In genomic region chr9:40802533-40802875, GRCm38 (mm10) we compare ENCODE assay signal across 7 mouse cellular contexts. TPM values are rescaled to one million over a fixed set of nuclear protein-coding genes. Genes with fewer than 3 reads are reported as not detected.
DNase-seq lines count a peak whose midpoint lies in the region; ATAC-seq and TF ChIP-seq lines count a peak whose summit lies in the region.
"Not testable (repeated sequence)": the region's sequence is repeated elsewhere in the genome, so short reads cannot be mapped to it uniquely, and the experiment has no call there.

No protein-coding gene starts in this region.

- TF ChIP-seq CTCF in bone marrow macrophage, adult 2 months (IDR thresholded peaks at IDR 0.05; ENCODE audit: low read depth, low read length): not testable (repeated sequence)

- H3K4me1 ChIP-seq in bone marrow macrophage, adult 2 months (ENCODE audit: control insufficient read depth, insufficient read depth, low read length): peaks cover 19% of the 10 kb centered on the region
- not testable (repeated sequence) for H3K4me1 ChIP-seq in forebrain, embryonic 11.5 days (replicated peaks; ENCODE audit: control insufficient read depth, insufficient read depth, low read length)
- peaks cover 56% of the 10 kb centered on the region for H3K4me1 ChIP-seq in heart, embryonic 15.5 days (replicated peaks)
- H3K4me1 ChIP-seq in intestine, embryonic 16.5 days (ENCODE audit: control insufficient read depth, insufficient read depth, low read length): peaks cover 41% of the 10 kb centered on the region
- H3K4me1 ChIP-seq in limb, embryonic 15.5 days: peaks cover 50% of the 10 kb centered on the region
- H3K4me1 ChIP-seq in neural tube, embryonic 14.5 days (ENCODE audit: control insufficient read depth, insufficient read depth, low read length): peaks cover 26% of the 10 kb centered on the region

- 4% methylated on average over 8 of the region's 8 CpGs for whole genome bisulfite sequencing in forebrain, embryonic 11.5 days
- 2% methylated on average over 8 of the region's 8 CpGs for WGBS in heart, embryonic 15.5 days
- 4% methylated on average over 8 of the region's 8 CpGs for WGBS in intestine, embryonic 16.5 days
- WGBS in limb, embryonic 15.5 days: 4% methylated on average over 8 of the region's 8 CpGs
- 6% methylated on average over 7 of the region's 8 CpGs for WGBS in macrophage (ENCODE audit: missing documents)
- 2% methylated on average over 8 of the region's 8 CpGs for WGBS in neural tube, embryonic 14.5 days

- H3K36me3 ChIP-seq in forebrain, embryonic 11.5 days (ENCODE audit: control insufficient read depth, insufficient read depth, low read length): peaks cover 10% of the 10 kb centered on the region
- peaks cover 32% of the 10 kb centered on the region for H3K36me3 ChIP-seq in heart, embryonic 15.5 days
- not testable (repeated sequence) for H3K36me3 ChIP-seq in intestine, embryonic 16.5 days (ENCODE audit: control insufficient read depth, insufficient read depth, low read length)
- H3K36me3 ChIP-seq in limb, embryonic 15.5 days: peaks cover 34% of the 10 kb centered on the region
- H3K36me3 ChIP-seq in macrophage (ENCODE audit: inconsistent target): peaks cover 16% of the 10 kb centered on the region; the same call in 1 of the 2 replicates
- H3K36me3 ChIP-seq in neural tube, embryonic 14.5 days (ENCODE audit: control insufficient read depth, insufficient read depth, low read length): peaks cover 29% of the 10 kb centered on the region

- peak overlapping the region; percentile 100 for H3K9ac ChIP-seq in forebrain, embryonic 11.5 days (ENCODE audit: low read length)
- peak overlapping the region; percentile 92 for H3K9ac ChIP-seq in heart, embryonic 15.5 days
- H3K9ac ChIP-seq in intestine, embryonic 16.5 days (ENCODE audit: low read depth, low read length): peak overlapping the region; percentile 98
- not testable (repeated sequence) for H3K9ac ChIP-seq in limb, embryonic 15.5 days
- H3K9ac ChIP-seq in neural tube, embryonic 14.5 days (replicated peaks; ENCODE audit: low read depth, low read length): peak overlapping the region; percentile 99; the same call in 1 of the 2 replicates

- peak overlapping the region; percentile 85 for H3K4me2 ChIP-seq in forebrain, embryonic 11.5 days (ENCODE audit: low read depth, low read length, severe bottlenecking)
- H3K4me2 ChIP-seq in heart, embryonic 15.5 days: peak overlapping the region; percentile 64
- H3K4me2 ChIP-seq in intestine, embryonic 16.5 days (ENCODE audit: low read depth, low read length): peak overlapping the region; percentile 58
- H3K4me2 ChIP-seq in limb, embryonic 15.5 days: peak overlapping the region; percentile 55
- peak overlapping the region; percentile 84 for H3K4me2 ChIP-seq in neural tube, embryonic 14.5 days (ENCODE audit: low read depth, low read length)

- not testable (repeated sequence) for H3K27ac ChIP-seq in bone marrow macrophage, adult 2 months (ENCODE audit: insufficient read depth, low read depth, low read length); forebrain, embryonic 11.5 days (ENCODE audit: low read depth, low read length); heart, embryonic 15.5 days; intestine, embryonic 16.5 days (ENCODE audit: low read length); limb, embryonic 15.5 days; macrophage; neural tube, embryonic 14.5 days (ENCODE audit: low read depth, low read length)

- TF ChIP-seq POLR2A in bone marrow macrophage, adult 2 months (IDR thresholded peaks at IDR 0.05; ENCODE audit: borderline replicate concordance, low read depth, low read length): not testable (repeated sequence)

- DNase-seq in forebrain, embryonic 11.5 days (ENCODE audit: low spot score): not testable (repeated sequence)

- not testable (repeated sequence) for ATAC-seq in forebrain, embryonic 11.5 days (replicated peaks; ENCODE audit: low FRiP score); heart, embryonic 15.5 days (replicated peaks; ENCODE audit: insufficient number of reproducible peaks, insufficient read depth, low FRiP score, low read depth); intestine, embryonic 16.5 days; limb, embryonic 15.5 days (ENCODE audit: insufficient number of reproducible peaks, low FRiP score, low TSS enrichment, low read depth); neural tube, embryonic 14.5 days (ENCODE audit: low read depth)

- not testable (repeated sequence) for H3K9me3 ChIP-seq in forebrain, embryonic 11.5 days (ENCODE audit: control insufficient read depth, low read length); heart, embryonic 15.5 days (replicated peaks); intestine, embryonic 16.5 days (ENCODE audit: control insufficient read depth, low read length); limb, embryonic 15.5 days; neural tube, embryonic 14.5 days (ENCODE audit: control insufficient read depth, low read length)

- H3K79me2 ChIP-seq in macrophage (ENCODE audit: inconsistent target): peaks cover 29% of the 10 kb centered on the region

- peak overlapping the region; percentile 70 for H3K4me3 ChIP-seq in bone marrow macrophage, adult 2 months (ENCODE audit: insufficient read depth, low read length)
- peak overlapping the region; percentile 100 for H3K4me3 ChIP-seq in forebrain, embryonic 11.5 days (ENCODE audit: low read depth, low read length)
- peak overlapping the region; percentile 75 for H3K4me3 ChIP-seq in heart, embryonic 15.5 days
- H3K4me3 ChIP-seq in intestine, embryonic 16.5 days (ENCODE audit: low read length): peak overlapping the region; percentile 88
- peak overlapping the region; percentile 87 for H3K4me3 ChIP-seq in limb, embryonic 15.5 days
- peak overlapping the region; percentile 78 for H3K4me3 ChIP-seq in macrophage (ENCODE audit: inconsistent target)
- peak overlapping the region; percentile 94 for H3K4me3 ChIP-seq in neural tube, embryonic 14.5 days (ENCODE audit: low read depth, low read length)

- not testable (repeated sequence) for H3K27me3 ChIP-seq in forebrain, embryonic 11.5 days (ENCODE audit: control insufficient read depth, insufficient read depth, low read length); heart, embryonic 15.5 days; intestine, embryonic 16.5 days (replicated peaks; ENCODE audit: control insufficient read depth, insufficient read depth, low read length); limb, embryonic 15.5 days; neural tube, embryonic 14.5 days (ENCODE audit: control insufficient read depth, insufficient read depth, low read length)

RNA-seq across cellular contexts. Expression of gene Hspa8, which starts 1.7 kb away (rescaled TPM):
- polyA plus RNA-seq in bone marrow macrophage, adult 2 months (2012; ENCODE audit: insufficient read depth, insufficient read length, missing spikeins): 1,438 and 1,604 TPM in 2 replicates
- 3,498 and 3,614 TPM in 2 replicates for polyA plus RNA-seq in forebrain, embryonic 11.5 days (2014; fragmentation: Nextera tagmentation; extraction: Ambion mirVana)
- polyA plus RNA-seq in heart, embryonic 15.5 days (2015; fragmentation: Nextera tagmentation; extraction: Ambion mirVana): 1,867 and 1,945 TPM in 2 replicates
- 2,348 and 2,439 TPM in 2 replicates for polyA plus RNA-seq in intestine, embryonic 16.5 days (2015; fragmentation: Nextera tagmentation; extraction: Ambion mirVana)
- polyA plus RNA-seq in limb, embryonic 15.5 days (2015; fragmentation: Nextera tagmentation; extraction: Ambion mirVana): 2,195 and 2,248 TPM in 2 replicates
- total RNA-seq in macrophage (2018; cell fraction: chromatin; rRNA removed): 100 to 1,000 TPM; 183 to 800 (median 346) TPM
- total RNA-seq in macrophage (2018; cell fraction: cytosol; rRNA removed): 1,000 to 10,000 TPM; 1,453 to 2,341 (median 1,907) TPM
- 1,000 to 10,000 TPM in 10 of 26 experiments, 100 to 1,000 TPM in 16; 433 to 1,679 (median 948) TPM for total RNA-seq in macrophage (2018; cell fraction: nucleus; rRNA removed)
- 1,550 to 2,580 TPM (median 2,450 TPM) in 3 replicates for polyA plus RNA-seq in macrophage (2018)
- polyA plus RNA-seq in neural tube, embryonic 14.5 days (2014; fragmentation: Nextera tagmentation; extraction: Ambion mirVana): 2,884 and 3,125 TPM in 2 replicates
